Mouse (Mus musculus) midbrain, embryonic 12.5 days (tissue): ENCODE measurements around the gene Znhit3. TPM values are rescaled to one million over a fixed set of nuclear protein-coding genes. Genes with fewer than 3 reads are reported as not detected.

Experiments
- ATAC-seq: fragments of 200-750 bp; cut with Nextera tagmentation; 2 replicates; pipeline ENCODE4 v1.8.0; 2017; ENCODE audit warnings: low read depth, moderate TSS enrichment, moderate library complexity; ENCODE audit not compliant: low FRiP score
- H3K27ac ChIP-seq: fragments of 300-500 bp; sonication (generic); replicated peaks from 2 replicates; pipeline ENCODE4 v1.5.1; 2016; ENCODE audit warnings: mild to moderate bottlenecking
- H3K27me3 ChIP-seq: fragments of 300-500 bp; sonication (generic); 2 replicates; pipeline ENCODE4 v1.6.1; 2016; ENCODE audit warnings: mild to moderate bottlenecking
- H3K36me3 ChIP-seq: fragments of 300-500 bp; sonication (generic); 2 replicates; pipeline ENCODE4 v1.6.1; 2016
- H3K4me1 ChIP-seq: fragments of 300-500 bp; sonication (generic); 2 replicates; pipeline ENCODE4 v1.6.1; 2016
- H3K4me2 ChIP-seq: fragments of 300-500 bp; sonication (generic); replicated peaks from 2 replicates; pipeline ENCODE4 v1.6.1; 2016; ENCODE audit warnings: mild to moderate bottlenecking, moderate library complexity
- H3K4me3 ChIP-seq: fragments of 300-500 bp; sonication (generic); 2 replicates; pipeline ENCODE4 v1.5.1; 2016; ENCODE audit warnings: mild to moderate bottlenecking
- H3K9ac ChIP-seq: fragments of 300-500 bp; sonication (generic); replicated peaks from 2 replicates; pipeline ENCODE4 v1.6.1; 2016; ENCODE audit warnings: mild to moderate bottlenecking, moderate library complexity
- H3K9me3 ChIP-seq: fragments of 300-500 bp; sonication (generic); 2 replicates; pipeline ENCODE4 v1.6.1; 2016; ENCODE audit warnings: mild to moderate bottlenecking
- WGBS: fragments of 180-500 bp; shearing (Covaris S2); methylation state at CpG from one replicate; pipeline ENCODE4 v1.1.7; 2016; 5-methylcytosine and 5-hydroxymethylcytosine counted together
- polyA plus RNA-seq: library from polyadenylated mRNA; unstranded; fragments of >200 nt; fragmentation: Nextera tagmentation; extraction: Ambion mirVana; gene quantifications from 2 replicates; pipeline ENCODE4 v1.2.1, GENCODE M21; 2016

Gene Znhit3
- 58.1 and 62.4 TPM in 2 replicates for polyA plus RNA-seq

- no peak within 1 kb of the TSS for H3K27ac ChIP-seq
- ATAC-seq: peak; percentile 75; the same call in 1 of the 2 replicates
- peaks cover 26% of the 10 kb centered on the region for H3K4me1 ChIP-seq
- H3K36me3 ChIP-seq: peaks cover 31% of the 10 kb centered on the region
- no peaks in the 10 kb centered on the region for H3K9me3 ChIP-seq
- no peaks in the 10 kb centered on the region for H3K27me3 ChIP-seq
- peak within 1 kb of the TSS; percentile 86 for H3K9ac ChIP-seq
- whole genome bisulfite sequencing: 4% methylated on average over 34 of the region's 34 CpGs
- H3K4me2 ChIP-seq: peak within 1 kb of the TSS; percentile 90
- peak within 1 kb of the TSS; percentile 97 for H3K4me3 ChIP-seq
Measured at GRCm38 (mm10) chr11:84916053-84916702, at the start of gene Znhit3. TSS of gene Znhit3 (minus strand) at chr11:84916366.

- Histone ChIP-seq H3K9me3 (no peaks in the 10 kb centered on the region), H3K4me3 (no peak overlapping the region), H3K27ac (no peak overlapping the region), H3K36me3 (no peaks in the 10 kb centered on the region), H3K27me3 (peaks cover 25% of the 10 kb centered on the region), H3K9ac (no peak overlapping the region), H3K4me2 (no peak overlapping the region), H3K4me1 (peaks cover 24% of the 10 kb centered on the region)
- ATAC-seq: no peak
- WGBS: 88% methylated on average over 3 of the region's 3 CpGs
Measured at GRCm38 (mm10) chr11:84963556-84963955, 47.4 kb upstream of the Znhit3 start.

DNA sequence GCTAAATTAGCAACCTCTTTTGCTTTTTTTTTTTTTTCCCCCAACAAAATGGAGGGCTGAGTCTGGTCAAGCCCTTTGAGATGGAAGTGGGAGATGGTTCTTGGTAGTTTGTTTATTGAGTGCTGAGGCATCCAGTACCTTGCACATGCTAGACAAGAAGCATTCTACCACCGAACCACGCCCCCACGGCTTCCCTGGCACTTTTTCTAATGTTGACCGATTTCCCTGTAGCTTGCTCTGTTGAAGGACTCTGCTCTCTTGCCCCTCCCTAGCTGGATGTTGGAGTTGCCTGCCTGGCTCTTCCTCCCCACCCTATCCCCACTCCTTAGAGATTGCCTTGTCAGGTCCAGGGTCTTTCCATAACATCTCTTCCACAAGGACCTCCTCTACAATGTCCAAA, 46.4 kb upstream of the Znhit3 start:
- Histone ChIP-seq H3K9me3 (no peaks in the 10 kb centered on the region), H3K27ac (no peak overlapping the region), H3K4me1 (peaks cover 31% of the 10 kb centered on the region), H3K36me3 (no peaks in the 10 kb centered on the region), H3K4me2 (no peak overlapping the region), H3K27me3 (peaks cover 36% of the 10 kb centered on the region), H3K9ac (no peak overlapping the region), H3K4me3 (no peak overlapping the region)
- WGBS: 91% methylated on average over 4 of the region's 4 CpGs
- ATAC-seq: no peak

GRCm38 (mm10) chr11:84961571-84961970, 45.4 kb upstream of the Znhit3 start:
- Histone ChIP-seq H3K4me1 (peaks cover 24% of the 10 kb centered on the region), H3K4me3 (no peak overlapping the region), H3K27me3 (peaks cover 45% of the 10 kb centered on the region), H3K27ac (no peak overlapping the region), H3K9me3 (no peaks in the 10 kb centered on the region), H3K4me2 (no peak overlapping the region), H3K9ac (no peak overlapping the region), H3K36me3 (no peaks in the 10 kb centered on the region)
- no peak for ATAC-seq
- WGBS: 76% methylated on average over 4 of the region's 4 CpGs

- no peak for ATAC-seq
- H3K36me3 ChIP-seq: no peaks in the 10 kb centered on the region
- H3K4me2 ChIP-seq: no peak overlapping the region
- H3K9me3 ChIP-seq: no peaks in the 10 kb centered on the region
- no peak overlapping the region for H3K4me3 ChIP-seq
- WGBS: 54% methylated on average over 6 of the region's 6 CpGs
- H3K4me1 ChIP-seq: peaks cover 23% of the 10 kb centered on the region
- peaks cover 53% of the 10 kb centered on the region for H3K27me3 ChIP-seq
- H3K27ac ChIP-seq: no peak overlapping the region
- H3K9ac ChIP-seq: no peak overlapping the region
Measured at GRCm38 (mm10) chr11:84960780-84961179, 44.6 kb upstream of the Znhit3 start.

- Histone ChIP-seq H3K36me3 (no peaks in the 10 kb centered on the region), H3K9me3 (no peaks in the 10 kb centered on the region), H3K9ac (no peak overlapping the region), H3K4me3 (no peak overlapping the region), H3K27me3 (peaks cover 54% of the 10 kb centered on the region), H3K4me2 (no peak overlapping the region), H3K4me1 (peaks cover 23% of the 10 kb centered on the region), H3K27ac (no peak overlapping the region)
- ATAC-seq: no peak
- 28% methylated on average over 3 of the region's 3 CpGs for WGBS
Measured at GRCm38 (mm10) chr11:84960291-84960690, 44.1 kb upstream of the Znhit3 start.

DNA sequence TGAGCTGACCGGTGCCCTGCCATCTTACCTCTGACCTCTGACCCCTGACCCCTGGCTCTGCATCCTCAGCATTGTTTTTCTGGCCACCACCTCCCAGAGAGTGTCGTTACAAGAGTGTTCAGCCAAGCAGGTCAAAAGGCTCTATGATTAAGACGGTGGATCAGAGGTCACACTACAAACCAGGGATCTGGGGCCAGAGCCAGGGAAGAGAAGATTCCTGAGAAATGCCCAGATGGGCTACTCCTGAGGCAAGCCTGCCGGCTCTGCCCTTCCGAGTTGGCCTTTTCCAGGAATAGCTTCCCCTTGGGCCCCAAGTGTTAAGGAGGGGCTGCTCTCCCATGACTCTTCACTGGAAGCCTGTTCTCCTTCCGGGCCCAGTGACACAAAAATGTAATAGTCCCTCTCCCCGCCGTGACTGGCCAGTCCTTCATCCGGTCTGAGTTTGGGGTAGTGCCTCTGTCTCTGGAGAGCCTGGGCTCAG, 43.6 kb upstream of the Znhit3 start:
- ATAC-seq: no peak
- H3K27me3 ChIP-seq: peaks cover 59% of the 10 kb centered on the region
- under 1% methylated on average over 9 of the region's 9 CpGs for WGBS
- H3K9ac ChIP-seq: no peak overlapping the region
- H3K4me3 ChIP-seq: no peak overlapping the region
- H3K4me2 ChIP-seq: peak overlapping the region; percentile 21; the same call in 1 of the 2 replicates
- no peaks in the 10 kb centered on the region for H3K36me3 ChIP-seq
- no peak overlapping the region for H3K27ac ChIP-seq
- peaks cover 23% of the 10 kb centered on the region for H3K4me1 ChIP-seq
- H3K9me3 ChIP-seq: no peaks in the 10 kb centered on the region

- H3K9me3 ChIP-seq: no peaks in the 10 kb centered on the region
- ATAC-seq: no peak
- 13% methylated on average over 5 of the region's 5 CpGs for WGBS
- H3K36me3 ChIP-seq: no peaks in the 10 kb centered on the region
- H3K27me3 ChIP-seq: peaks cover 59% of the 10 kb centered on the region
- no peak overlapping the region for H3K4me2 ChIP-seq
- no peak overlapping the region for H3K4me3 ChIP-seq
- no peak overlapping the region for H3K9ac ChIP-seq
- H3K27ac ChIP-seq: no peak overlapping the region
- H3K4me1 ChIP-seq: peaks cover 23% of the 10 kb centered on the region
Measured at GRCm38 (mm10) chr11:84959181-84959580, 43.0 kb upstream of the Znhit3 start.

- H3K9me3 ChIP-seq: no peaks in the 10 kb centered on the region
- ATAC-seq: no peak
- no peaks in the 10 kb centered on the region for H3K36me3 ChIP-seq
- H3K4me2 ChIP-seq: peak overlapping the region; percentile 61
- peaks cover 59% of the 10 kb centered on the region for H3K27me3 ChIP-seq
- H3K4me3 ChIP-seq: peak overlapping the region; percentile 37
- H3K4me1 ChIP-seq: peaks cover 23% of the 10 kb centered on the region
- 1% methylated on average over 11 of the region's 11 CpGs for WGBS
- H3K27ac ChIP-seq: no peak overlapping the region
- no peak overlapping the region for H3K9ac ChIP-seq
Measured at GRCm38 (mm10) chr11:84958271-84958630, 42.1 kb upstream of the Znhit3 start.

DNA sequence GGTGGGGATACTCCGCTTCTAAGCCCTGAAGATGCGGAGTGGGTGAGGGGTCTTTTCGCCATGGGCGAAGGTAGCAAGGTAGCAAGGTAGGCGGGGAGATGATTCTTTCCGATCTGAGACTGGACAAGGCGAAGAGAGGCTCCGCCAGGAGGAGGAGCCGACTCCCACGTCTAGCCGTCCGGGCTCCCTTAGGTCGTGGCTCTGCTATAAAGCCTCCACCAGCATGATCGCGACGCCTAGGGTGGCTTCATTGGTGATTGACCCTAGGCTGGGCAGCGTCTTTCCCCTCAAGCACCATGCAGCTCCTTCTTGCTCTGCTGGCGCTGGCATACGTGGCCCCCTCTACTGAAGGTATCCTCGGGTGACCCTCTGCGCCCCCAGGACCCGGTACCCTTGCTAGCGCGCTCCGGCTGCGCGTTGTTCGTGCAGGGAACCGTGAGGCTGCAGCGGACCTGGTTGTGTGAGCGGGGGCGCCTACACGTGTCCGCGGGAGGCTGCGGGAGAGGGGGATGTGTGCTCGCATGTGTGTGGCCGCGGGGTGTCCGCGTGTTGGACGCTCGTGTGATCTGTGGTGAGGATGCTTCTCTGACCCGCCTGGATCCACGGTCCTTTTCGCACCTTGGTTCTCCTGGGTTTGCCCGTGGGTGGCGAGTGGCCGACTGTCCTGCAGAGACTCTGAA, 41.6 kb upstream of the Znhit3 start, which contains the start of gene Car4:
Car4 (plus strand) TSS at position 196 of the 680 bp plus-strand sequence.
- WGBS: under 1% methylated on average over 49 of the region's 49 CpGs
- Histone ChIP-seq H3K27me3 (peaks cover 59% of the 10 kb centered on the region), H3K4me1 (peaks cover 23% of the 10 kb centered on the region), H3K4me3 (peak within 1 kb of the TSS; percentile 37), H3K27ac (no peak within 1 kb of the TSS), H3K9me3 (no peaks in the 10 kb centered on the region), H3K4me2 (peak within 1 kb of the TSS; percentile 61), H3K9ac (peak within 1 kb of the TSS; percentile 28; the same call in 1 of the 2 replicates), H3K36me3 (no peaks in the 10 kb centered on the region)
- ATAC-seq: no peak

- H3K4me3 ChIP-seq: peak overlapping the region; percentile 37
- H3K9me3 ChIP-seq: no peaks in the 10 kb centered on the region
- WGBS: 6% methylated on average over 15 of the region's 15 CpGs
- no peaks in the 10 kb centered on the region for H3K36me3 ChIP-seq
- no peak overlapping the region for H3K27ac ChIP-seq
- no peak for ATAC-seq
- peaks cover 59% of the 10 kb centered on the region for H3K27me3 ChIP-seq
- peak overlapping the region; percentile 61 for H3K4me2 ChIP-seq
- no peak overlapping the region for H3K9ac ChIP-seq
- peaks cover 23% of the 10 kb centered on the region for H3K4me1 ChIP-seq
Measured at GRCm38 (mm10) chr11:84957171-84957570, 41.0 kb upstream of the Znhit3 start.

GRCm38 (mm10) chr11:84956400-84956799, 40.2 kb upstream of the Znhit3 start:
- Histone ChIP-seq H3K27ac (no peak overlapping the region), H3K4me3 (no peak overlapping the region), H3K36me3 (no peaks in the 10 kb centered on the region), H3K27me3 (peaks cover 59% of the 10 kb centered on the region), H3K9ac (no peak overlapping the region), H3K4me1 (peaks cover 23% of the 10 kb centered on the region), H3K9me3 (no peaks in the 10 kb centered on the region), H3K4me2 (no peak overlapping the region)
- no peak for ATAC-seq
- WGBS: 32% methylated on average over 5 of the region's 5 CpGs
